Mouse (Mus musculus): ENCODE results near the gene Cog5.

The Cog5 gene

DNA sequence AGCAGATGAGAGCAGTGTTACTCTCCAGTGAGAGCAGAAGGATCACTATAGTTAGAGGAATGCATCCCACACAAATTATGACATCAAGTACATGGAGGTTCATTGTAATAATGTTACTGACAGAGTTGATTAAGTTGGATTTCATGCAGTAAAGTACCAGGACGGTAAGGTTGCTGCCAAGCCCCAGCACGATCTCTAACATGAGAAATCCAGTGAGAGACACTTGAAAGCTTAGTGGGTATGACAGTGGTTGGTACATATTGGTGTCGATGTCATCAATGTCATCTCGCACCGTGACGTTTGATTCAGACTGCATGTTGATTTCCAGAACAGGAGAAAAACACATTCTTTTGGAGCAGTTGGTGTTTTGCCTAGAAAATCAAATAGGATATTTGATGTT is 55.0 kb downstream of the Cog5 start:
- no peak for DNase-seq (ENCODE audit: low spot score)

DNA sequence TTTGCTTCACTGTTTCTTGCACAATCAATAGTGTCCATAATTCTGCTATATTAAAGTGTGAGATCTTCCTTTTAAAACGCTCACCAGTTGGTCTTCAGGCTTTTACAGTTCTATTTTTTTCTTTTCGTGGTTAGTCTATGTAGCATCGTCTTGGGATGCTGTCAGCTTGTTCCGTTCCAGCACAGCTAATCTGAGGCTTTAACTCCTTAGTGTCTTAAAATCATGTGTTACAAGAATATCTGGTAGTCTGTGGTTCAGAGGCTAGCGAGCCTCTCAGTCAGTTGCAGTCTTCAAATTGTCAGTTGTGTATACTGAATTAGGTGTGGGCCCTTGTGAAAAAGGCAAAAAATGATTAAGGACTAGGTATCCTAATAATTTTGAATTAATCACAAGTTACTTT is 57.6 kb downstream of the Cog5 start:
- no peak for DNase-seq (ENCODE audit: low spot score)

DNA sequence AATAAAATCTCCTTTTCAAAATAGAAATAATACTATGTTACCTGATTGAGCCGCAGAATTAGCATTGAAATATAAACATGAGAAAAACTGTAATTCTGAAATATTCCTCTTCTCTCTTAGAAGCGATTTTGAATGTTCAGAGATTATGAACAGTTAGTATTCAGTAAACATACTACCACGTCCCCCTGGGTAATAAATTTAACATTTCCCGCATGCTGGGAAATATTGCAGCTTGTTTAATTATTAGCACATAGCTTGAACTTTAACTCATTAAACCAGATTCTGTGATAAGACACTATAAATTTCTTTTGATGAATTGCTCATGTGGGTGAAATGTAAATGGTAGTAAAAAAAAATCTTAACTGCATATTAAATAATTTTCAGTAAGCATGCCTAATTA is 58.1 kb downstream of the Cog5 start:
- DNase-seq (ENCODE audit: low spot score), result no peak

DNA sequence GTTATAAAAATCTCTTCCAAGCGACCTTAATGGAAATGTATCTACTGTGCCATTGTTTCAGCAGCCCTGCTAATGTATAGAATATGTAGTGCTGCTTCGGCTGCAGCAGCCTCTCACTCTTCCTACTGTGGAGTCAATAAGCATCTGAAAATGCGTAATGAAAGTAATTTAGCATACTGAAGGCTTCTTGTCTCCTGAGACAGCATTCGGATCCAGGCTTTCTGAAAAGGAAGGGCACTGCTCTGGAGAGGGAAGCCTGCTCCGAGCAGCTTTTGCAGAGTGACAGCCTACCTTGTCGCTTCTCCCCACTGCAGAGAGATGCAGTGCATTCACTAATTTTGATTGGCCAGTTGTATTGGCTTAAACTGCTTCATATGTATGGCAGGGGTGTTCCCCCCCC is 58.9 kb downstream of the Cog5 start, which contains the start of gene Gpr22:
Gene Gpr22, minus strand, starts transcription at position 348 of the 400 bp plus-strand sequence.
- DNase-seq (ENCODE audit: low spot score), result no peak

DNA sequence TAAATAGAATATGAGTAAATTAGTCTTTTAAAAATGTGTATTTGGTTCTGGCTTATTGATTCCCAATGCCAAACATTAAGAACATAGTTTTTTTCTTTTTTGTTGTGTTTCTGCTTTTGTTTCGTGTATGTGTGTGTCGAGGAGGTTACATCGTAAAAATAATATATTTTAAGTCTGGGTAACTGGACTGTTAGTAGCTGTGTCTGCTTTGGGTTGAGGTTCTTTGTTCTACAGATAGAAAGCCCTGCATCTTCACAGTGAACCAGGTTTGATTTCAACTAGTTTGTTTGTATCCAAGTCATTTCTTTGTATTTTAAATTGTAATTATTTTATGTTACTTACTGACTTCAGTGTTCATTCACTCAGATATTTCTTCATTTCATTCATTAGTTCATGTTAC is 59.4 kb downstream of the Cog5 start:
- no peak for DNase-seq (ENCODE audit: low spot score)

DNA sequence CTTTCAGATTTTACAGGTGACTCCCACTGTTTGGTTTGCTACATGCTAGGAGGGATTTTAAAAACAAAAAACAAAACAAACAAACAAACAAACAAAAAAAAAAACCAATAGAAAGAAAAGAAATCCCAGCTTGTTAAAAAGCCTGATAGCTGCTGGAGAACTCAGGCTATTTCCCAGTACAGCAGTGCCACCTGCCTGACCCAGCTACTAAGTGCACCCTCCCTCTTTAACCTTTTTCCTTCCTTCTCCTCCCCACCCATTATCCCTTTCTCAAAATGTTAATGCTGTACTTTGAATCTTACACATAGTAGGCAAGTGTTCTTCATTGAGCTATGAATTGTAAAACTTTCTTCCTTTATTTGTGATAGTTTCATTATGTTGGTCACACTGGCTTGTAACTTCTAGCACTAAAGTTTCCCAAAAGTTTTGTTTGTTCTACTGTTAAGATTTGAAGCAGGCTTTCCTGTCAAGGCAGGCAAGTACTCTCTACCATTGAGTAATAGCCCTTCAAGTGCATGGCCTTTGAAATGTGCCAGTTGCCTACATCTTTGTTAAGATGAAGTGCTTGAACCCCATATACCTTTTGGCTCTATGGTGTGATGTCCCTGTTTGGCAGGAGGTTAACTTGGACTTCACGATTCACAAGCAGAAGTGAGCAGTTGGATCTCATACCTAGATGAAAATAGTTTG is 65.1 kb downstream of the Cog5 start:
- DNase-seq (ENCODE audit: low spot score), result no peak

DNA sequence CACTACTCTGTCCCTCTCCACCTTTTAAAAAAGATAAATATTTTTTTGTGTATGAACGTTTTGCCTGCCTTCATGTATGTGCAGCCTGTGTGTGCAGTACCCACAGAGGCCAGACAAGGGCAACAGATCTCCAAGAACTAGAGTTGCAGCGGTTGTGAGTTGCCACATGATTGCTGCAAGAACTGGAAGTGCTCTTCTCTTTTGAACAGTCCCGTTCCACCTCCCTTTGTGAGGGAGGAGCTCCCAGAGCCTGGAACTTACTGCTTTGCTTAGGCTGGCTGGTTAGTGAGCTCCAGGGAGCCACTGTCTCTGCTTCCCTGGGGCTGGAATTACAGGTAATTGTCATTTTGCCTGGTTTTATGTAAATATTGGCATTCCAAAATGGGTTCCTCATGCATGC is 69.9 kb downstream of the Cog5 start:
- DNase-seq (ENCODE audit: low spot score), result no peak

DNA sequence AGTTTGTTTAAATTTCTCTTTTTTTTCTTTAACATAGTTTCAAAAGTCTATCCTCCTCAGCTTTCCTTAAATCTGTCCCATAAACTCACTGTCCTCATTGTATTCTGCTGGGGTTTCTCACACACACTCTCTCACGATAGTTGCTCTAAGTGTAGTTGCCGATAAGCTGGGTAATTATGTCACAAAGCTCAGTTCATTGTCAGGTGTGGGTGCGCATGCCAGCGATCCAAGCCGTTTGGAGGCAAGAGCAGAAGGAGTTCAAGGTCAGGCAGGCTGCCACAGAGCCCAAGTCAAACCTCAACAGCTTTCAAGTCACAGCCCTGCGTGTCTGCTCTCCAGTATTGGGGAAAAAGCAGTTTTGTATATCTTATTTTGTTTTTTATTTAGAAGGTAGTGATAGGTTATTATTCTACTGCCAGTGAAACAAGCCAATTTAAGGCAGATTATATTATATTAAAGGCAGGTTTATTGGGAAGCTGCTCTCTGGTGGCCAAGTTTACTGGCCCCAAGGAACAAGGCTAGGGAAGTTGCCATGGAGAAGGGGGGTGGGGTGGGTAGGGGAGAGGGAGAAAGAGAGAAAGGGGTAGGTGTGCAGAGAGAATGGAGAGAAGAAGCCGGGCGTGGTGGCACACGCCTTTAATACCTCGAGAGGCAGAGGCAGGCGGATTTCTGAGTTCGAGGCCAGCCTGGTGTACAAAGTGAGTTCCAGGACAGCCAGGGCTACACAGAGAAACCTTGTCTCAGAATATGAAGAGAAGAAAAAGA is 71.0 kb downstream of the Cog5 start:
- DNase-seq (ENCODE audit: low spot score), result no peak

DNA sequence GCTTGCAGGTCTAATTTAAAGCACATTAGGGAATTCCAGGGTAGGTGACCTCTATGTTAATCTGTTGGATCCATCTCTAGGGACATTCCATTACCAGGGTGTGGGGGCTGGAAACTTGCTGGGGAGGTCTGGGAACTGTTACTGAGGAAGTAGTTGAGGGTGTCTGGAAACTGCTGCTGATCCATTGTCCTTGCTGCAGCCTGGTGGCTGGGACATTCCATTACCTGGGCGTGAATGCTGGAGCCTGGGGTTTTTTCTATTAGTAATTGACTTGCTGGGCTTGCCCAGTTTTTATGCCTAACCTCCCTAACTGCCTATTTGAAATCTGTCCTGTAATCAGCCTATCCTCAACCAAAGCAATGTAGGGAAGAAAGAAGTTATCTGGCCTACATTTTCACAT is 72.0 kb downstream of the Cog5 start:
- no peak for DNase-seq (ENCODE audit: low spot score)

DNA sequence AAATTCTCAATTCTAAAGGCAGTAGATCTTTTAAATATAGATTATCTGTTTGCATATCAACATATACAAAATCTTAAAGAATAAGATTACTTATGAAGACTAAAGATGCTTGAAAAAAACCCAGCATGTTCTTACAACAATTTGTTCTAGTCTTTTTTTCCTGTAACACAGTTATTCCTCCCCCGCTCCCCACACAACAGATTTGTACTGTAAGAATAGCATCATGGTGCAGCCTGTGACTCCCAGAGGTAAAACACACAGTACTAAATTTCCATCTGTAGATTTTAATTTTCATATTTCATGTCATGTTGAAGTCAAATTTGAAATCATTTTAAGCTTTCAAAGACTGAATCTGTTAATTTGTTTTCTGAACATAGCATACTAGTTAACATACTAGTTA is 75.5 kb downstream of the Cog5 start:
- DNase-seq (ENCODE audit: low spot score), result no peak

DNA sequence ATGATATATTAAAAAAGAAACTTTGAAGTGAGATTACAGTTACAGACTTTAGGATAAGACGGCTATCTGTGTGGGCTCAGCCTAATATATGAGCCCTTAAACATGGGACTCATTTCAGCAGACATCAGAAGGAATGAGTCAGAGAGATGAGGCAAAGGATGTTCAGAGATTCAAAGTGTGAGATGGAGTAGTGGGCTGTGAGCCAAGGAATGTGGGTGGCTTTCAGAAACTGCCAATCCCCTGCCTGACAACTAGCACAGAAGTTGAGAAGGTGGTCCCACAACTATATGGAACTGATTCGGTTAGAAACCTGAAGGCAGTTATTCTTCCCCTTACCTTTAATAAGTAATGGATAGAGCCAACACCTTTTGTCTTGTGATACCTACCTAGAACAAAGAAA is 79.9 kb downstream of the Cog5 start:
- DNase-seq (ENCODE audit: low spot score), result no peak

DNA sequence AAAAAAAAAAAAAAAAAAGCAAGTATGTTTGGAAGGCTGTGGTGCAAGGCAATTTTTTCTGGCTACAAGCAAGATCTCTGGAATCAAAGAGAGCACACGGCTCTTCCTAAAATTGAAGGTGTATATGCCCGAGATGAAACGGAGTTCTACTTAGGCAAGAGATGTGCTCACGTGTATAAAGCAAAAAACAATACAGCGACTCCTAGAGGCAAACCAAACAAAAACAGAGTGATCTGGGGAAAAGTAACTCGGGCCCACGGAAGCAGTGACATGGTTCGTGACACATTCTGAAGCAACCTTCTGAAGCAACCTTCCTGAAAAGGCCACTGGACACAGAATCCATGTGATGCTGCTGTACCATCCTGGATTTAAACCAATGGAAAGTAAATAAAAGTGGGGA is 92.6 kb downstream of the Cog5 start:
- DNase-seq (ENCODE audit: low spot score), result no peak

DNA sequence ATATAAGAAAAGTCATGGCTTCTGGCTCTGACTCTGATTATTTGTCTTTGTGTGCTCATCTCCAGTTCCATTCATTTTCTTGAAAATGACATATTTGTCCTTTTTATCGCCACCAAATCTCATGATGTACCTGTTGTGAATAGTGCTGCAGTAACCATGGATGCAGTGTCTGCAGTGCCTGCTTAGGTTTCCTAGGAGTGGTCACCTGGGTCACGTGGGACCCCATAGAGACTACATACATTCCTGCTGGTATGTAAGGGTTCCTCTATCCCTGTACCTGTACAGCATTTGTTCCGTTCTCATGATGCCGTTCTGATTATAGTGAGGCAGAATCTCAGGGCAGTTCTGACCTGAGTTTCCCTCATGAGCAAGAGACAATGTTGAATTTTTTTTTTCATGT is 95.2 kb downstream of the Cog5 start:
- no peak for DNase-seq (ENCODE audit: low spot score)

DNA sequence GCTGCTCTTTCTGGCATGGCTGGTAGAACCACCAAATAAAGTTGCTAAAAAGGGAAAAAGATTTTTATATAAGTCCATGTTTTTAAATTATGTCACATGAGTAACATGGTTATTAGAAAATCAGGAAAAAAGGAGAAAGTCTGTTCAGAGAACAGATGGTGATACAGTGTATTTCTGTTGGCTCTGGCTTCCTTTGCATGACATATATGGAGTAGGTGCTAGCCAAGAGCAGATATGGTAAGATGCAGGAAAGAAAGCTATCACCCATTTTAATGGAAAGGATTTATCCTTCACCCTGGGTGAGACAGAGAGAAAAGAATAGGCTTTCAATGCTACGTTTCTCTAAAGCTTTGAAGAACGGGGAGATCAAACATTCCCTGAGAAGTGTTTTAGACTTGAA is 99.8 kb downstream of the Cog5 start:
- DNase-seq (ENCODE audit: low spot score), result no peak

DNA sequence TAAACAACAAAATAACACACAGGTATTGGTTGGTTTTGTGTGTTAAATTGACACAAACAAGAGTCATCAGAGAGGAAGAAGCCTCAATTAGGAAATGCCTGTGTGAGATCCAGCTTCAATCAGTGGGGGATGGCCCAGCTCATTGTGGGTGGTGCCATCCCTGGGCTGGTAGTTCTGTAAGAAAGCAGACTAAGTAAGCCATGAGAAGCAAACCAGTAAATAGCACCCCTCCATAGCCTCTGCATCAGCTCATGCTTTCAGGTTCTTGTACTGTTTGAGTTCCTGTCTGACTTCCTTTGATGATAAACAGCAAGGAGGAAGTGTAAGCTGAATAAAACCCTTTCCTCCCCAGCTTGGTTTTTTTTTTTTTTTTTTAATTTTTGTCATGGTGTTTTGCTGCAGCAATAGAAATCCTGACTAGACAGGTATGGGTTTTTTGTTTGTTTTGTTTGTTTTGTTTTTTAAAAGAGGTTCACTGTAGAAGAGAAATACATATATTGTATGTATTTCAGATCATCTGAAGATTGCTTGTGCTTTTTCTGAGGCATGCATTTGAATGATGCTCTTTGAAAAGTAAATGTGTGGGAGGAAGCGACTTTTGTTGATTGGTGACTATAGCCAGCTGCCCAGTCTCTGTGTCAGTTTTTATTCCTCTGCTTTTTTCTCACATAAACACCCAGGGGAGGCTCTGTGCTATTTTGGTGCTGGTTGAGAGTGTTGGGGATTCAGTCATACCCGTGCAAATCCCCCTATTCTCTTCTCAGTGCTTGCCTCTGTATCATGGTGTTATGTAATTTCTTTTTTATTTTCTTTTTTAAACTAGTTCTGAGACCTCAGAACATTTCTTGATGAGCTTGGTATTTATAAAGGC is 101.5 kb downstream of the Cog5 start:
- DNase-seq (ENCODE audit: low spot score), result no peak

DNA sequence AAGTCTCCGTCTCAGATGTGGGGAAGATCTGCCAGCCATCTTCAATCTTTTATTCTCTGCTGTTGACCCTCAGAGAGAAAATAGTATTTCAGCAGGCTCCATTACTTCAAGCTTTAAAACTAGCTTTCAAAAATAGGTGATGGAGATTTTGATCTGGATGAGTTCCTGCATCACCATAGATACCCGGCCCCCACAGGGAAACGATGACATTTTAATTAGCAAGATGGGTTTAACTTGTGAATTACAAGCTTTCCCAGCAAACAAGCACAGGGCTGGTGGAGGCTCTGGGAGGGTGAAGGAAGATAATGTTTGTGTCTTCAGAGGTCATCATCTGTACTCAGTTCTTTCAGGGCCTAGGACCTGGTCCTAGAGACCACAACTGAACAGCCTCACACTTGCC is 118.9 kb downstream of the Cog5 start:
- no peak for DNase-seq (ENCODE audit: low spot score)

DNA sequence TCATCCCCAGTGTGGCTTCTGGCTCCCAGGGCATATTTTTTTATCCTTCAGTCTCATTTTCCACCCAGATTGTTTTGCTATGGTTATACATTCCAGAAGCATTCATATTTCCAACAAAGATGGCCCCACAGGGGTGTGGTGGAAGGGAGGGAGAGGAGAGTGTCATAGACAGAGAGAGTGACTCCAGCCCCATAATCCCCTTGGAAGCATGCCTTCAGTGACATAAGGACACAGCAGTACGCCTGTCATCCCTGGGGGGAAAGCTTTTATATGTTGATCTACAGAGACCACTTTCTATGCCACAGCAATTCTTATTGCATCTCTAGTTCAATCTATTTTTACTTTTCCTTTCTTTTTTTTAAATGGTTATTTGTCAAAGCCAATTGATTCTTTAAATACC is 129.6 kb downstream of the Cog5 start:
- DNase-seq (ENCODE audit: low spot score), result no peak

DNA sequence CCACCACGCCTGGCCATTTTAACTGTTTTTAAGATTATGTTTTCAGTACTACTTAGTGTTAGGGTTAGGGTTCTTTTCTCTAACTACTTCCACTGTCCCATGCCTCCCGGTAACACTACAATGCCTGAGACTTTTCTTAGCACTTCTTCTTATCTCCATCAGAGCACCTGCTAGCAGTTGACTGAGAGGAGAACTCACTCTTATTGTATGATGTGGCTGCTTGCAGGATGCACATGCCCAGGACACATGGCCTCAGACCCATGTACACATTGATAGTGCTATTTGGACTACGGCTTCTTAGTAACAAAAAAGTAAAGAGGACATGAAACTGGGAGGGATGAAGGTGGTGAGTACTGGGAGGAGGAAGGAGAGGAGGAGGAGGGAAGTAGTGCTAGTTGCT is 133.9 kb downstream of the Cog5 start:
- no peak for DNase-seq (ENCODE audit: low spot score)

DNA sequence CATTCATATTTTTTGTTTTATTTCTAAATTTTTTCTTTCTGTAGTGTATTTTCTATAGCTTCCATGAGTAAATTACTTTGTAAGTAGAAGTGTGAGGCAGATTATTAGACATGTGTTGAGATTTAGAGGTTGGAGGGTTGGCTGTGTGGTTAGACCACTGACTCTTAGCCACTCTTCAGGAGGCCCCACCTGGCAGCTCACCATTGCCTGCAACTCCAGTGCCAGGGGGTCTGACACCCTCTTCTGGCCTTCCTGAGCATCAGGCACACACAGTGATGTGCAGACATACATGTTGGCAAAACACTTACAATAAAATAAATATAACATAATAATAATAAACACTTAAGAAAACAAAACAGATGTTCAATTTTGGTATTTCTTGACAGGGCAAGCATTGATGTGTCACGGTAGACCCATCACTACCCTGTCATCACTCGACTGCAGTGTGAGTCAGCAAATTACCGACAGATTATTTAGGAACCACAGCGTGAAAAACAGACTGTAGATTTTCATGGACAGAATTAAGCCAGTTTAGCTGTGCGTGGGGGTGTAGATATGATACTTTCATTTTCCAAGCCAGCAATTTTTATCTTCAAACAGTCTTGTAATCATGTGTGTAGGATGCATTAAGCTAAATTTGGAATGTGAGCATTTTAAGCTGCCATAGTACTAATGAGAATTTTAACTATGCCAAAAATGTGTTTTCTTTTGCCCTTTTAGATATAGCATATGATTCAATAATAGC is 151.9 kb downstream of the Cog5 start:
- no peak for DNase-seq (ENCODE audit: low spot score)

DNA sequence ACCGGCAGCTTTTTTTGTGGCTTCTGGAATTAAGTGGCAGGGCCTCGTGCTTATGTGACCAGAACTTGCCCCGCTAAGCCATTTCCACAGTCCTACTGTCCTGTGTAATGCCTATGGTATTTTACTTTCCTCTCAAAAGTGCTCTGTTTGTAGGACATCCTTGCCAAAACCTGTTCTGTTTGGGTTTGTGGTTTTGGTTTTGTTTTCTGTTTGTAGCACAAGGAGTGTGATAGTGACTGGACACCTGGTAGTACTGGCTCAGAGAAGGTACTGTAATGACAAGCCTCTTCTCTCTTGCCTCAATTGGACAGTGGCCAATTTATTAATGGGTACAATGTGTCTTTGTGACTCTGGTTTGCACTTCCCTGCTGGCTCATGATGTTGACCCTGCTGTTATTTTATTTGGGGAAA is 163.4 kb downstream of the Cog5 start:
- no peak for DNase-seq (ENCODE audit: low spot score)

DNA sequence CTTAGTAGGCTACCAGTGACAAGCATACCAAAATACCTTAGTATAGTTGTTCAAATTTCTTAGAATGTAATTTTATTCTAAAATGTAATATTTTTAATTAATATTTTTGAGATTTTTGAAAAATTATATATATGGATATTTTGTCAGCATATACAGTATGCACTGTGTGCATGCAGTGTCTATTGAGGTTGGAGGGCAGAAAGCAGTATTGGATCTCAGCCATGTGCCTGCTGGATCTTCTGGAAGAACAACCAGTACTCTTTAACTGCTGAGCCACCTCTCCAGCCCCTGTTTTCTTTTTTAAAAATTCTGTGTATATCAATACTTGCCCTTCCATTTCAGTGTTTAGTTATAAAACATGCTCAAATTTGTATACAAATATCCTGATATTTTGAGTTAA is 164.4 kb downstream of the Cog5 start:
- no peak for DNase-seq (ENCODE audit: low spot score)

DNA sequence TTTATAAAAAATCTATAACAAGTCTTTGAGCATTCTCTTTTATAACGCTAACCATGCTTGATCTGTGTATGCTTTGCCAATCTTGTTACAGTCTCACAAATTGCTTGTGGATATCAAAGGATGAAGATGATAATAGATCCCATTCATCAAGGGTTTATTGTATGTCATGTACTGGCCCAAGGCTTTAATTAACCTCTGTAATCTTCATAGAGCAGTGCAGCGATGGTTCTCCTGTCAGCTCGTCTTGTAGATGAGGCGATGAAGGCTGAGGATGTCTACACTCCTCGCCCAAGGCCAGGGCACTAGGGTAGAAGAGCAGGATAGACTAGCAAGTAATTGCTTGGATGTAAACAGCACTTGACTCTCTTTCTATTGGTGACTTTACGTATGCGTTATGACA is 164.9 kb downstream of the Cog5 start:
- DNase-seq (ENCODE audit: low spot score), result no peak
